Mouse (Mus musculus) left cerebral cortex, adult 11 months (tissue): Measurements from ENCODE around the gene Csnk1e.
"Not testable (repeated sequence)": the region's sequence is repeated elsewhere in the genome, so short reads cannot be mapped to it uniquely, and the experiment has no call there.

Experiments
- DNase-seq: peaks from one replicate; pipeline ENCODE4 v3.0.0; 2022; ENCODE audit warnings: low spot score

Gene Csnk1e

GRCm38 (mm10) chr15:79455106-79455810 is at the start of gene Csnk1e:
TSS of gene Csnk1e (minus strand) at chr15:79455566.
- DNase-seq = no peak

- no peak for DNase-seq
Observed at GRCm38 (mm10) chr15:79504707-79505452, 49.5 kb upstream of the Csnk1e start, which contains the start of gene Kcnj4. TSS of gene Kcnj4 (minus strand) at chr15:79505241.

- no peak for DNase-seq
Observed at GRCm38 (mm10) chr15:79503438-79503837, 48.1 kb upstream of the Csnk1e start.

- no peak for DNase-seq
Observed at GRCm38 (mm10) chr15:79502891-79503341, 47.5 kb upstream of the Csnk1e start.

- DNase-seq = no peak
Observed at GRCm38 (mm10) chr15:79500110-79500509, 44.7 kb upstream of the Csnk1e start.

- DNase-seq = no peak
Observed at GRCm38 (mm10) chr15:79493527-79493926, 38.2 kb upstream of the Csnk1e start.

- DNase-seq = no peak
Observed at GRCm38 (mm10) chr15:79489463-79489862, 34.1 kb upstream of the Csnk1e start.

- peak; percentile 73 for DNase-seq
Observed at GRCm38 (mm10) chr15:79481181-79481688, 25.9 kb upstream of the Csnk1e start.

- no peak for DNase-seq
Observed at GRCm38 (mm10) chr15:79477227-79477626, 21.9 kb upstream of the Csnk1e start.

GRCm38 (mm10) chr15:79473638-79474355 is 18.4 kb upstream of the Csnk1e start:
- no peak for DNase-seq

GRCm38 (mm10) chr15:79473042-79473441 is 17.7 kb upstream of the Csnk1e start:
- no peak for DNase-seq

- DNase-seq = no peak
Observed at GRCm38 (mm10) chr15:79471095-79471494, 15.7 kb upstream of the Csnk1e start.

GRCm38 (mm10) chr15:79470583-79470982 is 15.2 kb upstream of the Csnk1e start:
- DNase-seq = no peak

- no peak for DNase-seq
Observed at GRCm38 (mm10) chr15:79469577-79469976, 14.2 kb upstream of the Csnk1e start.

- peak; percentile 76 for DNase-seq
Observed at GRCm38 (mm10) chr15:79466601-79467286, 11.4 kb upstream of the Csnk1e start.

- no peak for DNase-seq
Observed at GRCm38 (mm10) chr15:79456546-79456945, 1.2 kb upstream of the Csnk1e start.

- DNase-seq = not testable (repeated sequence)
Observed at GRCm38 (mm10) chr15:79456104-79456503, 738 bp upstream of the Csnk1e start.

- no peak for DNase-seq
Observed at GRCm38 (mm10) chr15:79453831-79454230, 1.5 kb downstream of the Csnk1e start.

- DNase-seq = no peak
Observed at GRCm38 (mm10) chr15:79448041-79448440, 7.3 kb downstream of the Csnk1e start.

GRCm38 (mm10) chr15:79445786-79446654 is 9.3 kb downstream of the Csnk1e start:
- no peak for DNase-seq
